Mouse (Mus musculus): ENCODE data around the gene Bsg.

DNA sequence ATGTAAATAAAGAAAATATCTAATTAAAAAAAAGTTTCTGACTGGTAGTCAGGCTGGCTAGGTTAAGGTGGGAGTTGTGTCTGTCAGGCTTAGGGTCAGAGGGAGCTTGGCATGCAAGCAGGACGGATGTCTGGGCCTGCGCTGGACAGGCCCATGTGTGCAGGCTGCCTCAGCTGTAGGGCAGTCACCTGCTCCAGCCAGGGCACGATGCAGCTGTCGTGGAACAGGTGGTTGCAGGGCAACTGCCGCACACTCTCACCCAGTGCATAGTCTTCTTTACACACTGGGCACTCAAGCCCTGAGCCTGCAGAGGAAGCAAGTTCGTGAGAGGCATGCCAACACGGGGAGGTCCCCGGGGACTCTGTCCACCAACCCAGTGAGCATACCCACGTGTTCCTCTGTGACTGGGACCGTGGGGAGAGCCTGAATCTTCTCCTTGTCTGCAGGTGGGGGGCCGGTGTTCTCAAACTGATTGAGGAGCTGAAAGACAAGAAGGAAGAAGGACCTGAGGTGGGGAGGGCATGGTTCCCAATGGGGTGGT, 56.4 kb downstream of the Bsg start:
- no peak for TF ChIP-seq CTCF (IDR thresholded peaks at IDR 0.05; ENCODE audit: low read depth)
- no peak for TF ChIP-seq EP300 (IDR thresholded peaks at IDR 0.05; ENCODE audit: low read depth)
